Mouse (Mus musculus): ENCODE data around the gene Gpat3. TPM values are rescaled to one million over a fixed set of nuclear protein-coding genes. Genes with fewer than 3 reads are reported as not detected.
A peak's percentile ranks its signal among the peaks of the same experiment; 100 is the strongest.

The Gpat3 gene
- total RNA-seq (2021) = 1 to 10 TPM; 2.7 to 8.2 TPM
- long read RNA-seq, experiment 1, partial matches to known transcripts = 1 of 10 reads
- long read RNA-seq, experiment 1, other reads (novel, unspliced or antisense) = 2 of 10 reads
- long read RNA-seq, experiment 2, transcript Gpat3-201 (13 exons, 2,884 nt) = major isoform, 5 of 10 reads
- long read RNA-seq, experiment 2, transcript Gpat3-202 (12 exons, 3,035 nt) = major isoform, 5 of 10 reads
- long read RNA-seq, experiment 2, partial matches to known transcripts = 0 of 10 reads
- long read RNA-seq, experiment 2, other reads (novel, unspliced or antisense) = 0 of 10 reads

DNA sequence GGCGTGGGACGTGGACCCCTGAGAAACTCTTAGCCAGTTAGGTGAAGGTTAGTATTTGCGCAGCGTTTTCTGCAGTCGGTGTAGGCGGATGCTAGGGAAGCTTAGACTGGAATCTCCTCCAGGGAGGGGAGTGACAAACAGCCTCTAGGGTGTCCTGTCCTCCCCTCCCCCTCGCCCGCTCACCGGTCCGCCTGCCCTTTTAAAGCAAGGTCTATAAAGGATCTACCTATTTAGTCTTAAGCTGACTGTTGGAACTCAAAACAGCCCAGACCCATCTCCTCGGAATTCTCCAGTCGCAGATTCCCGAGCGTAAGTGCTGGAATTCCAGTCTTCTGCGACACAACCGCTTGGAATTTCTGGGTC is at the start of gene Gpat3:
Gene Gpat3, plus strand, starts transcription at position 229 of the 363 bp plus-strand sequence.
- intact Hi-C loops (cut with DNase I) = no loop called here
- peak within 1 kb of the TSS; percentile 89 for H3K4me3 ChIP-seq
- H3K27ac ChIP-seq = peak within 1 kb of the TSS; percentile 88
- no peak for TF ChIP-seq CTCF (IDR thresholded peaks at IDR 0.05)
- DNase-seq = peak; percentile 64

- peak within 1 kb of the TSS; percentile 82 for H3K27ac ChIP-seq
- TF ChIP-seq CTCF (IDR thresholded peaks at IDR 0.05) = no peak
- peak; percentile 94 for DNase-seq
- H3K4me3 ChIP-seq = peak within 1 kb of the TSS; percentile 79
- intact Hi-C loops (cut with DNase I) = loop anchor here (2.0 kb wide), 2 partner anchors 124 to 282 kb away; partner anchors contain the start of gene Coq2
These were observed 47.2 kb upstream of the Gpat3 start, which contains the start of the genes Helq and Mrps18c for GRCm38 (mm10) chr5:100798165-100798860. Gene Helq (minus strand): TSS chr5:100798598. Gene Mrps18c (plus strand): TSS chr5:100798627.

- no peak overlapping the region for H3K4me3 ChIP-seq
- intact Hi-C loops (cut with DNase I) = no loop called here
- DNase-seq = no peak
- TF ChIP-seq CTCF (IDR thresholded peaks at IDR 0.05) = no peak
- H3K27ac ChIP-seq = no peak overlapping the region
These were observed 27.2 kb upstream of the Gpat3 start for GRCm38 (mm10) chr5:100818341-100818740.

DNA sequence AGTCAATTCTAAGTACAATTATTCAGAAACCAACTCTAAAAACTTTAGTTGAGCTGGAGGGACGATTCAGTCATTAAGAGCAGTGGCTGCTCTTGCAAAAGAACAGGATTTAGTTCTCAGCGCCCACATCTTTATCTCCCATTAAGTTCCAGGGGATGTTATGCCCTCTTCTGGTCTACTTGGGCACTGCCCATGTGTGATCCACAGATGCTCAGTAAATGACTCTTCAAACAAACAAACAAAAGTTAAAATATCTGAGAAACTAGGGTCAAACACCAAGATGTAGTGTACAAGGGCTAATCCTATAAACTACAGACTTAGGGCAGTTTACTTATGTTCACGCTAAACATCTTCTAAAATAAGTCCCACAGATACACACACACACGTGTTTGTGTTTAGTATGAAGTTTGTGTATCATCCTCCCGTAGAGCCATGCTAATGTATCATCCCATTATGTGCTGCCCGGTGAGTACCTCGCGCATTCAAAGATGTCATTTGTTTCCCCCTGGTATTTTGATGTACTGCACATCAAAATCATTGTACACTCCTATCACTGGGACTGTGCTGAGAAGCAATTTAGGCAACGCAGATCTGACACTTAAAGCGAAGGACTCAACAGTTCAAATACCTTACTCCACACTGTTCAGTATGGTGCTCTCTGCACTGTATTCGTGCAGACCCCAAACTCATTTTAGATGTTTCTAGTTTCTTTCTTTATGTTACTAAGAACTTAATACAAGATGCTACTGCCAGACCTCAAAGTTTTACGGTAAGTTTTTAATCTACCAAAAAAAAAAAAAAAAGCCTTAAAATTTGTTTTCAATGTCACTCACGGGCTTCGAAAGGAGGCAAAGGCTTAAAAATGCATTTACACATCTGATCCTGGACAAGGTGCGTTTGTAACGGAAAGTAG is 25.7 kb upstream of the Gpat3 start:
- peak overlapping the region; percentile 91 for H3K4me3 ChIP-seq
- peak overlapping the region; percentile 92 for H3K27ac ChIP-seq
- peak; percentile 54 for TF ChIP-seq CTCF (IDR thresholded peaks at IDR 0.05)
- no peak for DNase-seq
- intact Hi-C loops (cut with DNase I) = no loop called here

- Histone ChIP-seq H3K27ac (peak within 1 kb of the TSS; percentile 92), H3K4me3 (peak within 1 kb of the TSS; percentile 91)
- TF ChIP-seq CTCF (IDR thresholded peaks at IDR 0.05) = no peak; the same call in 1 of the 2 replicates
- intact Hi-C loops (cut with DNase I) = no loop called here
- DNase-seq = peak; percentile 92
These were observed 24.9 kb upstream of the Gpat3 start, which contains the start of gene Abraxas1 for GRCm38 (mm10) chr5:100820483-100821184. Gene Abraxas1 (minus strand): TSS chr5:100820965.

DNA sequence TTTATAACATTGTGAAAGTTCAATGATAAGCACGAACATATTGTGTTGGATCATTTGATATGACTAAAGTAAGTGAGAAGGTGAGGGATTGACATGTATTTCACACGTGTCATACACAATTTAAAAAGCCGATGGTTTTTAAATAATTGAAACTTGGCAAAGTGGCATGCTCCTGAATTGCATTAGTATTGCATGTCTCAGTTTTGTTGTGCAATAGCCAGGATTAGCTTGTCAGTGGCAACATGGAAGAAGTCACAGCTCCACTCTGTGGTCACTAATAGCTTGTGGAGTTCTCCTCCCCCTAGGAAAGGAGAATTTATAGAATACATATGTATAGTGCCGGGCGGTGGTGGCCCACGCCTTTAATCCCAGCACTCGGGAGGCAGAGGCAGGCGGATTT is 24.1 kb upstream of the Gpat3 start:
- DNase-seq = no peak
- TF ChIP-seq CTCF (IDR thresholded peaks at IDR 0.05) = no peak
- H3K4me3 ChIP-seq = peak overlapping the region; percentile 91
- intact Hi-C loops (cut with DNase I) = no loop called here
- peak overlapping the region; percentile 92 for H3K27ac ChIP-seq

DNA sequence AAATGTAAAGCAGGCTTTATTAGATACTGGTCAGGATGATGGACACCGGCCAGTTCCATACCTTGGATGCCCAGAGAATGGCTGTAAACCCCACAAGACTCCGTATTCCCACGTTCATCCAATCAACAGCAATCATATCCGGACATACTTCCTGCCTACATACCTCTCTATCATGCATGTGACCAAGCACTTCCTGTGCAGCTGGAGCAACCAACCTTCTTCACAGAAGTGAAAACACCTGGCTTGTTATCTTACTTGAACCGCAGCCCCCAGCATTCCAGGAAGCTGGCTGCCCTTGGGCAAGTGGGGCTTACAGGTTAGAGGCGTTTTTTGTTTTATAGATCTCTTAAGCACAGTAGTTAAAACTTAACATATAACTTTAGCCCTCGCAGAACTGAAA is 22.7 kb upstream of the Gpat3 start:
- no peak overlapping the region for H3K27ac ChIP-seq
- H3K4me3 ChIP-seq = no peak overlapping the region
- DNase-seq = no peak
- intact Hi-C loops (cut with DNase I) = no loop called here
- no peak for TF ChIP-seq CTCF (IDR thresholded peaks at IDR 0.05)

DNA sequence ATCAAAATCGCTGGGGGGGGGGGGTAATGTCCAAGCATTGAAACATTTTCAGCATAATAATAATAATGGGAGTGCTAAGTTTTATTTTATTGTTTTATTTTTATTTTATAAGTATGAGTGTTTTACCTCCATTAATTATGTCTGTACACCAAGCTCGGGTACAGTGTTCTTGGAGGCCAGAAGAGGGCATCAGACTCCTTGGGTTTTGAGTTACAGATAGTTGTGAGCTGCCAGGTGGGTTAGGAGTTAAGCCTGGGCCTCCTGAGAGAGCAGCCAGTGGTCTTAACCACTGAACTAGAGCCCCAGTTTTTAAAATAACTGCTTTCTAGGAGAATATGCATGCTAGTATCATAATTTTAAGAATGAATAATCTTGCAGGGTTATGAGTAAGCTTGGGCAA is 19.5 kb upstream of the Gpat3 start:
- intact Hi-C loops (cut with DNase I) = loop anchor here (1.0 kb wide), 1 partner anchor 89 kb away; no protein-coding TSS in a partner anchor
- peak; percentile 69 for TF ChIP-seq CTCF (IDR thresholded peaks at IDR 0.05)
- H3K27ac ChIP-seq = no peak overlapping the region
- DNase-seq = no peak
- H3K4me3 ChIP-seq = no peak overlapping the region

DNA sequence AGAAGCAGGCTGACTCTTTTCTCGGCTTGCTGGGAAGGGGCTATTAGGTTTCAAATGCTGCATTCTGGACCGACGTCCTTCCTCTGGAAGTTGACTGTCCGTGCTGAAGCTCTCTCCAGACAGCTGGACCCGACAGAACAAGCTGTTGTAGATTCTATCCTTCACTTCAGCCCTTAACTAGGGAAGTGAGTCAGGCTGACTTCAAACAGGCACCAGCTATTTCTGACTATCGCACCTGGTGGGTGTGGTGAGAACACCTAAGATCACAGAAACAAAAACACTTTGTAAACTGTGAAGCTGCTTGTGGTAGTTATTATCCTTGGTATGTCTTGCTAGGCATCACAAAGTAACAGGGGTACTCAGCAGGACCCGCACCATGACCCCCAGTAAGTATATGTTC is 19.0 kb upstream of the Gpat3 start:
- TF ChIP-seq CTCF (IDR thresholded peaks at IDR 0.05) = no peak
- no peak for DNase-seq
- Histone ChIP-seq H3K4me3 (no peak overlapping the region), H3K27ac (no peak overlapping the region)
- intact Hi-C loops (cut with DNase I) = loop anchor here (1.0 kb wide), 1 partner anchor 89 kb away; no protein-coding TSS in a partner anchor

DNA sequence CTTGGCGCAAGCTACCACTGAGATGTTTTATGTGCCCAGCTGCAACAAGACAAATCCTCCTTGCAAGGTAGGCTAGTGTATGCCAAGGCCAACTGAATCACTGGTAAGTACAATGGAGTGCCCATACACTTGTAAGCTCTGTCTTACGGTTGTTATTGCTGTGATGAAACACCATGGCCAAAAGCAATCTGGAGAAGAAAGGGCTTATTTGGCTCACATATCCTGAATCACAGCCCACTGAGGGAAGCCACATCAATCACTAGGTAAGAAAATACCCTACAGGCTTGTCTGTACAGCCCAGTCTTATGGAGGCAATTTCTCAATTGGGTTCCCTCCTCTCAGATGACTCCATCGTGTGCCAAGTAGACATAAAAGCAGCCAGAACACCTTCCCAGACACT is 16.8 kb upstream of the Gpat3 start:
- DNase-seq = no peak
- Histone ChIP-seq H3K4me3 (no peak overlapping the region), H3K27ac (no peak overlapping the region)
- no peak for TF ChIP-seq CTCF (IDR thresholded peaks at IDR 0.05)
- intact Hi-C loops (cut with DNase I) = no loop called here

- intact Hi-C loops (cut with DNase I) = no loop called here
- Histone ChIP-seq H3K4me3 (no peak overlapping the region), H3K27ac (no peak overlapping the region)
- no peak for DNase-seq
- TF ChIP-seq CTCF (IDR thresholded peaks at IDR 0.05) = no peak
These were observed 12.8 kb upstream of the Gpat3 start for GRCm38 (mm10) chr5:100832680-100833079.

DNA sequence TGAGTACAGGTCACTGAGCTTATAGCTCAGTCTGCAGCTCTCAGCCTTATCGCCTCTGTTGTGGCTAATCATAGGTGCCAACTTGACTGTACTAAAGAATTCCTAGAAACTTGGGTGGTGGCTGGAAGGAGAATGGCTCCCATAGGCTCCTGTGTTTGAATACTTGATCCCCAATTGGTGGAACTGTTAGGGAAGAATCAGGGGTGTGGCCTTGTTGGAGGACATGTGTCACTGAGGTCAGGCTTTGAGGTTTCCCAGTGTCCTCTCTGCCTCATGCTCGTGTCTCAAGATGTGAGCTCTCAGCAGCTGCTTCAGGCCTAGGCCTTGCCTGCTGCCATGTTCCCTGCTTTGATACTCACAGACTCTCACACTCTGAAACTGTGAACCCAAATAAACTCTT is 11.7 kb upstream of the Gpat3 start:
- Histone ChIP-seq H3K27ac (no peak overlapping the region), H3K4me3 (no peak overlapping the region)
- no peak for DNase-seq
- intact Hi-C loops (cut with DNase I) = no loop called here
- TF ChIP-seq CTCF (IDR thresholded peaks at IDR 0.05) = no peak
